Mouse (Mus musculus) embryonic facial prominence, embryonic 14.5 days (tissue): Measurements from ENCODE around the gene 1810010H24Rik. TPM values are rescaled to one million over a fixed set of nuclear protein-coding genes. Genes with fewer than 3 reads are reported as not detected.
A peak's percentile ranks its signal among the peaks of the same experiment; 100 is the strongest.
"Not testable (repeated sequence)": the region's sequence is repeated elsewhere in the genome, so short reads cannot be mapped to it uniquely, and the experiment has no call there.

Source experiments
- ATAC-seq: fragments of 200-750 bp; cut with Nextera tagmentation; 2 replicates; pipeline ENCODE4 v1.8.0; 2017; ENCODE audit warnings: low read depth, moderate number of reproducible peaks, moderate TSS enrichment
- DNase-seq: peaks from one replicate; pipeline ENCODE4 v3.0.0-alpha.2; 2015; ENCODE audit warnings: low spot score
- H3K27ac ChIP-seq: fragments of 300-500 bp; sonication (generic); replicated peaks from 2 replicates; pipeline ENCODE4 v1.5.1; 2014; ENCODE audit warnings: low read depth, mild to moderate bottlenecking, low read length, moderate library complexity
- H3K27me3 ChIP-seq: fragments of 300-500 bp; sonication (generic); replicated peaks from 2 replicates; pipeline ENCODE4 v1.6.1; 2014; ENCODE audit warnings: low read length; ENCODE audit not compliant: control insufficient read depth, insufficient read depth
- H3K36me3 ChIP-seq: fragments of 300-500 bp; sonication (generic); 2 replicates; pipeline ENCODE4 v1.6.1; 2014; ENCODE audit warnings: low read length, mixed read lengths; ENCODE audit not compliant: control insufficient read depth, insufficient read depth
- H3K4me1 ChIP-seq: fragments of 300-500 bp; sonication (generic); 2 replicates; pipeline ENCODE4 v1.6.1; 2014; ENCODE audit warnings: antibody characterized with exemption, low read length; ENCODE audit not compliant: control insufficient read depth, insufficient read depth
- H3K4me2 ChIP-seq: fragments of 300-500 bp; sonication (generic); 2 replicates; pipeline ENCODE4 v1.6.1; 2014; ENCODE audit warnings: low read depth, mild to moderate bottlenecking, low read length, moderate library complexity, mixed read lengths
- H3K4me3 ChIP-seq: fragments of 300-500 bp; sonication (generic); 2 replicates; pipeline ENCODE4 v1.5.1; 2014; ENCODE audit warnings: low read depth, mild to moderate bottlenecking, low read length
- H3K9ac ChIP-seq: fragments of 300-500 bp; sonication (generic); 2 replicates; pipeline ENCODE4 v1.6.1; 2014; ENCODE audit warnings: low read depth, mild to moderate bottlenecking, low read length, moderate library complexity, mixed read lengths
- H3K9me3 ChIP-seq: fragments of 300-500 bp; sonication (generic); 2 replicates; pipeline ENCODE4 v1.6.1; 2016; ENCODE audit warnings: low read length; ENCODE audit not compliant: control insufficient read depth
- WGBS: fragments of 180-500 bp; shearing (Covaris S2); extraction: QIAGEN DNeasy Blood & Tissue Kit; methylation state at CpG from one replicate; pipeline ENCODE4 v1.1.7; 2014; 5-methylcytosine and 5-hydroxymethylcytosine counted together
- polyA plus RNA-seq: library from polyadenylated mRNA; unstranded; fragments of >200 nt; fragmentation: Nextera tagmentation; extraction: Ambion mirVana; gene quantifications from 2 replicates; pipeline ENCODE4 v1.2.1, GENCODE M21; 2014

Gene 1810010H24Rik
- polyA plus RNA-seq, 1 experiment from 2014 or later = 4.3 TPM

DNA sequence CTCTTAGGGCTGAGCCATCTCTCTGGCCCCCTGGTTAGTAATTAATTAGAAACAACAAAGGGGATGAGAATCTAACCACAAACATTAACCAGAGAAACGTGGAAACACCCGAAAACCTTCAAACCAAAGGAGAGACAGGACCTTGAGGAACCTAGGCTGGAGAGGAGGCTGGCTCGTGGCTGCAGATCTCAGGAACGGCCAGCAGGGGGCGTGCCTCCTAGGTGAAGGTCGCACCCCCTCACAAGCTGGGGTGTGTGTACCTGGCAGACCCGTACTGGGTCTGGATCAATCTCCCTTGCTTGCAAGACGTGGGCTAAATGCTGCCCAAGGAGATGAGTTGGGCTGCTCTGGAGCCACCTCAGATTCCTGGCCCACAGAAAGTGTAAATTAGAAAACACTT, 6.9 kb upstream of the 1810010H24Rik start:
- Histone ChIP-seq H3K27me3 (no peaks in the 10 kb centered on the region), H3K9ac (no peak overlapping the region), H3K36me3 (no peaks in the 10 kb centered on the region), H3K4me1 (no peaks in the 10 kb centered on the region), H3K27ac (no peak overlapping the region), H3K4me3 (no peak overlapping the region), H3K9me3 (no peaks in the 10 kb centered on the region), H3K4me2 (no peak overlapping the region)
- WGBS = 31% methylated on average over 8 of the region's 8 CpGs
- DNase-seq = no peak
- no peak for ATAC-seq

DNA sequence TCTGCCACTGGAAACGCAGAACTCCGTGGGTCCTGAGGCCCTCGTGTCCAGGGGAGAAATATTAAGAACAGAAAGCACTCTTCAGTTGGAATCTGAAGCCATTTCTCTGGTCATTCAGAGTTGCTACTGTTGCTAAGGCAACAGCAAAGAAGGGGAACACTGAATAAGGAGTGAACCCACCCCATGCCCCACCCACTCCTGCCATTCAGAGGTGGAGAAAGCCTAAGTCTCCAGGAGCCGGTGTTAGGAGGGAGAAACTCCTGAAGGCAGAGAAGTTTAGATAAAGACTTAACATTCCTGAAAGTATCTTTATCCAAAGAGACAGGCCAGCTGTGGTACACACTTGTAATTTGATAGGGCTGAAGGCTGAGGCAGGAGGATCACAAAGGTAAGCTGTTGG, 6.2 kb upstream of the 1810010H24Rik start:
- Histone ChIP-seq H3K36me3 (no peaks in the 10 kb centered on the region), H3K9ac (no peak overlapping the region), H3K9me3 (no peaks in the 10 kb centered on the region), H3K4me2 (no peak overlapping the region), H3K4me1 (peaks cover 1% of the 10 kb centered on the region), H3K27me3 (no peaks in the 10 kb centered on the region), H3K4me3 (no peak overlapping the region), H3K27ac (no peak overlapping the region)
- no peak for ATAC-seq
- WGBS = 67% methylated on average over 4 of the region's 4 CpGs
- DNase-seq = no peak

GRCm38 (mm10) chr11:107019722-107020121, 5.8 kb upstream of the 1810010H24Rik start:
- not testable (repeated sequence) for H3K4me3 ChIP-seq, H3K9ac ChIP-seq, DNase-seq, ATAC-seq, H3K27ac ChIP-seq, H3K27me3 ChIP-seq, H3K4me2 ChIP-seq, H3K36me3 ChIP-seq, H3K4me1 ChIP-seq, H3K9me3 ChIP-seq
- WGBS = 96% methylated on average over 3 of the region's 5 CpGs

GRCm38 (mm10) chr11:107022050-107022683, 3.3 kb upstream of the 1810010H24Rik start:
- ATAC-seq (no peak), DNase-seq (peak; percentile 27)
- Histone ChIP-seq H3K9me3 (no peaks in the 10 kb centered on the region), H3K4me1 (peaks cover 18% of the 10 kb centered on the region), H3K27ac (no peak overlapping the region), H3K9ac (no peak overlapping the region), H3K27me3 (peaks cover 6% of the 10 kb centered on the region), H3K4me2 (no peak overlapping the region), H3K4me3 (no peak overlapping the region), H3K36me3 (no peaks in the 10 kb centered on the region)
- WGBS = 77% methylated on average over 13 of the region's 13 CpGs

DNA sequence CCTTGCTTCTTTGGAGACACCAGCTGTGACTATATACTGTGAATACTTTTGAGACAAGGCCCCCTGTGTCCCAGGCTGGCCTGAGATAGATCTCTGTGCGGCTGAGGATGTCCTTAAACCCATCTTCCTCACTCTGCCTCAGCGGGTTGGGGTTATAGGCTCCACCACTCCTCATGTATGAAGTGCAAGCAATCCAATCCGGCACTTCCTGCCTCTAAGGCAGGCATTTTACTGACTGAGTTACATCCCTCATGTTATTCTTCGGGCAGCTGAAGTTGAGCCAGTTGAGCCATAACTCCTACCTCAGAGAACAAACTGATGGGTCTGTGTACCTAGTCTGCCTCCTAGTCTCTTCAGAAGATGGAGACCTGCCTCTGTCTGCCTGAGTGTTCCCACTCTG, 1.1 kb upstream of the 1810010H24Rik start:
- H3K36me3 ChIP-seq = no peaks in the 10 kb centered on the region
- peak overlapping the region; percentile 96 for H3K4me2 ChIP-seq
- peaks cover 6% of the 10 kb centered on the region for H3K27me3 ChIP-seq
- no peak overlapping the region for H3K4me3 ChIP-seq
- no peak overlapping the region for H3K27ac ChIP-seq
- DNase-seq (no peak), ATAC-seq (no peak)
- peaks cover 18% of the 10 kb centered on the region for H3K4me1 ChIP-seq
- H3K9ac ChIP-seq = no peak overlapping the region
- no peaks in the 10 kb centered on the region for H3K9me3 ChIP-seq
- 40% methylated on average over 4 of the region's 4 CpGs for WGBS

- Histone ChIP-seq H3K9ac (peak overlapping the region; percentile 74; the same call in 1 of the 2 replicates), H3K4me1 (peaks cover 21% of the 10 kb centered on the region), H3K27ac (no peak overlapping the region), H3K4me2 (peak overlapping the region; percentile 96), H3K27me3 (peaks cover 6% of the 10 kb centered on the region), H3K36me3 (no peaks in the 10 kb centered on the region), H3K9me3 (no peaks in the 10 kb centered on the region), H3K4me3 (peak overlapping the region; percentile 69)
- DNase-seq (peak; percentile 87), ATAC-seq (no peak)
- 7% methylated on average over 12 of the region's 12 CpGs for WGBS
Observed at GRCm38 (mm10) chr11:107026554-107027430, 1.3 kb downstream of the 1810010H24Rik start.

DNA sequence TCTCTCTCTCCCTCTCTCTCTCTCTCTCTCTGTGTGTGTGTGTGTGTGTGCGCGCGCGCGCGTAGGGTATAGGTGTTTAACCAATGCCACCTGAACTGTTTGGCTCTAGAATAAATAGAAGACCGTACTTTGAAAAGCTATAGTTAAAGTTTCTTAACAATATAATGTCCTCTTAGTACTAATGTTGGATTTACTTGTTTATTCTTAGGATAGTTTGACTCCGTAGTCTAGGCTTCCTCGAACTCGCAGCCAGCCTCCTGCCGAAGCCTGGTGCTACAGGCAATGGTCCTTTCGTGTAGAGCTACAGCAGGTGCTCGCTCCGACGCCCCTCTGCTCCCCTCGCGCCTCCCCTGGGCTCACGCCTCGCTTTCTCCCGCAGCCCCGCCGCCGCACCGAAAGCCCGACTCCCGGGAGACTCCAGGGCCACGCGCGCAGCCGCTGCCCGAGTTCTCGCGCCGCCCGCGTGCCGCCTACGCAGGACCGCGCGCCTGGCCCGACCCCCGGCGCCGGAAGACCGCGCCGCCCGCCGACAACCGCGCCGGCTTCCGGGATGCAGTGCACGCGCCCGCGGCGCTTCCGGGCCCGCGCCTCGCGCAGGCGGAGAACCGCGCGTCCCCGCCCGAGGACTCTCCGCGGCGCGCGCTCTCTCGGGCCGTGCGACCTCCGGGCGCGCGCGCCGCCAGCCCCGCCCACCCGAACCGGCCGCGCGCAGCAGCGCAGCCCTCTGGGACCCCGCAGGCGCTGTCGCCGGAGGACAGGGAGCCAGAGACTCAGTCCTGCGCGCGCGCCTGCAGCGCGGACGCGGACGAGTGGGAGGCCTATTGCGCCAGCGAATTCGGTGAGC, 2.2 kb downstream of the 1810010H24Rik start:
- WGBS = 1% methylated on average over 33 of the region's 107 CpGs
- peaks cover 6% of the 10 kb centered on the region for H3K27me3 ChIP-seq
- peaks cover 21% of the 10 kb centered on the region for H3K4me1 ChIP-seq
- peak overlapping the region; percentile 96 for H3K4me2 ChIP-seq
- H3K36me3 ChIP-seq = no peaks in the 10 kb centered on the region
- ATAC-seq (peak; percentile 90), DNase-seq (peak; percentile 94)
- H3K4me3 ChIP-seq = peak overlapping the region; percentile 69
- H3K9me3 ChIP-seq = no peaks in the 10 kb centered on the region
- H3K27ac ChIP-seq = peak overlapping the region; percentile 61
- peak overlapping the region; percentile 74 for H3K9ac ChIP-seq

DNA sequence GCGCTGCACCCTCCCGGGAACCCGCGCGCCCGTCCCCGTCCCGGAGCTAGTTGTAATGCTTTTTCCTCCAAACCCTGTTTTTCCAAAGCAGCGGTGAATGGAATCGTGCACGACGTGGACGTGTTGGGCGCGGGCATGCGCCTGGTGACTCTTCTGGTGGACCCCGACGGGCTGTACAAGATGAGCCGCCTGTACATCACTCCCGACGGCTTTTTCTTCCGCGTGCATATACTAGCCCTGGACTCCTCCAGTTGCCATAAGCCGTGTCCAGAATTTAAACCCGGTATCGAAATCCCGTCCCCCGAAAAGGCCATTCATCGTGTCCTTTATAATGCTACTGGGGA, 2.8 kb downstream of the 1810010H24Rik start:
- Histone ChIP-seq H3K9ac (peak overlapping the region; percentile 74), H3K4me2 (peak overlapping the region; percentile 96), H3K9me3 (no peaks in the 10 kb centered on the region), H3K36me3 (no peaks in the 10 kb centered on the region), H3K4me1 (peaks cover 21% of the 10 kb centered on the region), H3K27ac (peak overlapping the region; percentile 61; the same call in 1 of the 2 replicates), H3K4me3 (peak overlapping the region; percentile 69), H3K27me3 (peaks cover 6% of the 10 kb centered on the region)
- ATAC-seq (peak; percentile 42), DNase-seq (no peak)
- WGBS = 2% methylated on average over 19 of the region's 29 CpGs
